Mouse (Mus musculus) stomach, embryonic 14.5 days (tissue): ENCODE measurements around the gene Cdk1. TPM values are rescaled to one million over a fixed set of nuclear protein-coding genes. Genes with fewer than 3 reads are reported as not detected.
A peak's percentile ranks its signal among the peaks of the same experiment; 100 is the strongest.
"Not testable (repeated sequence)": the region's sequence is repeated elsewhere in the genome, so short reads cannot be mapped to it uniquely, and the experiment has no call there.

Experiments
- ATAC-seq: fragments of 200-750 bp; cut with Nextera tagmentation; 2 replicates; pipeline ENCODE4 v1.8.0; 2017; ENCODE audit warnings: low read depth, moderate TSS enrichment; ENCODE audit not compliant: insufficient number of reproducible peaks, insufficient read depth, low FRiP score
- H3K27ac ChIP-seq: fragments of 300-500 bp; sonication (generic); 2 replicates; pipeline ENCODE4 v1.5.1; 2014; ENCODE audit warnings: mild to moderate bottlenecking, low read length, moderate library complexity, mixed read lengths
- H3K27me3 ChIP-seq: fragments of 300-500 bp; sonication (generic); 2 replicates; pipeline ENCODE4 v1.6.1; 2014; ENCODE audit warnings: low read length, control low read depth, mixed read lengths; ENCODE audit not compliant: control insufficient read depth, insufficient read depth
- H3K36me3 ChIP-seq: fragments of 300-500 bp; sonication (generic); 2 replicates; pipeline ENCODE4 v1.6.1; 2014; ENCODE audit warnings: mild to moderate bottlenecking, control low read depth, low read length, moderate library complexity, mixed read lengths; ENCODE audit not compliant: control insufficient read depth, insufficient read depth
- H3K4me1 ChIP-seq: fragments of 300-500 bp; sonication (generic); 2 replicates; pipeline ENCODE4 v1.6.1; 2014; ENCODE audit warnings: low read length, control low read depth, mixed read lengths; ENCODE audit not compliant: control insufficient read depth, insufficient read depth
- H3K4me2 ChIP-seq: fragments of 300-500 bp; sonication (generic); replicated peaks from 2 replicates; pipeline ENCODE4 v1.6.1; 2014; ENCODE audit warnings: low read depth, low read length, control low read depth
- H3K4me3 ChIP-seq: fragments of 300-500 bp; sonication (generic); 2 replicates; pipeline ENCODE4 v1.5.1; 2014; ENCODE audit warnings: low read depth, low read length, control low read depth
- H3K9ac ChIP-seq: fragments of 300-500 bp; sonication (generic); replicated peaks from 2 replicates; pipeline ENCODE4 v1.6.1; 2014; ENCODE audit warnings: low read depth, mild to moderate bottlenecking, control low read depth, low read length, moderate library complexity, mixed read lengths
- H3K9me3 ChIP-seq: fragments of 300-500 bp; sonication (generic); 2 replicates; pipeline ENCODE4 v1.6.1; 2016; ENCODE audit warnings: low read depth, low read length, control low read depth; ENCODE audit not compliant: control insufficient read depth
- WGBS: fragments of 180-500 bp; shearing (Covaris S2); extraction: QIAGEN DNeasy Blood & Tissue Kit; methylation state at CpG from one replicate; pipeline ENCODE4 v1.1.7; 2014; 5-methylcytosine and 5-hydroxymethylcytosine counted together
- polyA plus RNA-seq: library from polyadenylated mRNA; unstranded; fragments of >200 nt; fragmentation: Nextera tagmentation; extraction: Ambion mirVana; gene quantifications from 2 replicates; pipeline ENCODE4 v1.2.1, GENCODE M21; 2014

Cdk1 gene
- polyA plus RNA-seq, 1 experiment from 2014 or later = 467 TPM

- no peak overlapping the region for H3K9ac ChIP-seq
- ATAC-seq = no peak
- no peak overlapping the region for H3K4me2 ChIP-seq
- H3K9me3 ChIP-seq = 0 out of 2 replicates have a peak, but pooled peaks cover 3% of the 10 kb centered on the region
- H3K4me3 ChIP-seq = no peak overlapping the region
- no peaks in the 10 kb centered on the region for H3K27me3 ChIP-seq
- no peaks in the 10 kb centered on the region for H3K36me3 ChIP-seq
- 80% methylated on average over 1 of the region's 1 CpGs for WGBS
- H3K27ac ChIP-seq = no peak overlapping the region
- H3K4me1 ChIP-seq = no peaks in the 10 kb centered on the region
Measured at GRCm38 (mm10) chr10:69359666-69360065, 6.9 kb upstream of the Cdk1 start.

GRCm38 (mm10) chr10:69353086-69353479 is 345 bp upstream of the Cdk1 start:
- H3K27ac ChIP-seq, ATAC-seq, H3K9me3 ChIP-seq, H3K27me3 ChIP-seq, H3K9ac ChIP-seq: not testable (repeated sequence)
- Histone ChIP-seq H3K4me2 (0 out of 2 replicates have a peak overlapping the region, but pooled peaks have one; percentile 14), H3K4me1 (peaks cover 28% of the 10 kb centered on the region), H3K36me3 (peaks cover 22% of the 10 kb centered on the region), H3K4me3 (peak overlapping the region; percentile 90; the same call in 1 of the 2 replicates)
- WGBS = 27% methylated on average over 5 of the region's 5 CpGs

GRCm38 (mm10) chr10:69351842-69352211 is 911 bp downstream of the Cdk1 start:
- Histone ChIP-seq H3K4me2 (peak overlapping the region; percentile 85), H3K27ac (peak overlapping the region; percentile 88), H3K9ac (peak overlapping the region; percentile 92), H3K36me3 (peaks cover 34% of the 10 kb centered on the region), H3K4me1 (peaks cover 28% of the 10 kb centered on the region), H3K4me3 (peak overlapping the region; percentile 90), H3K9me3 (no peaks in the 10 kb centered on the region), H3K27me3 (no peaks in the 10 kb centered on the region)
- WGBS = under 1% methylated on average over 11 of the region's 11 CpGs
- no peak for ATAC-seq

GRCm38 (mm10) chr10:69351071-69351841 is 1.5 kb downstream of the Cdk1 start:
- peaks cover 40% of the 10 kb centered on the region for H3K36me3 ChIP-seq
- no peak for ATAC-seq
- peaks cover 28% of the 10 kb centered on the region for H3K4me1 ChIP-seq
- H3K27ac ChIP-seq = peak overlapping the region; percentile 88
- peak overlapping the region; percentile 92 for H3K9ac ChIP-seq
- peak overlapping the region; percentile 90 for H3K4me3 ChIP-seq
- 10% methylated on average over 12 of the region's 12 CpGs for WGBS
- H3K9me3 ChIP-seq = no peaks in the 10 kb centered on the region
- no peaks in the 10 kb centered on the region for H3K27me3 ChIP-seq
- peak overlapping the region; percentile 85 for H3K4me2 ChIP-seq

- ATAC-seq = no peak
- no peak overlapping the region for H3K9ac ChIP-seq
- H3K4me1 ChIP-seq = peaks cover 28% of the 10 kb centered on the region
- WGBS = 71% methylated on average over 8 of the region's 8 CpGs
- H3K9me3 ChIP-seq = no peaks in the 10 kb centered on the region
- H3K4me2 ChIP-seq = no peak overlapping the region
- no peaks in the 10 kb centered on the region for H3K27me3 ChIP-seq
- no peak overlapping the region for H3K27ac ChIP-seq
- H3K36me3 ChIP-seq = peaks cover 69% of the 10 kb centered on the region
- no peak overlapping the region for H3K4me3 ChIP-seq
Measured at GRCm38 (mm10) chr10:69348206-69348605, 4.5 kb downstream of the Cdk1 start.

GRCm38 (mm10) chr10:69342328-69342727 is 10.4 kb downstream of the Cdk1 start:
- Histone ChIP-seq H3K27ac (no peak overlapping the region), H3K9me3 (no peaks in the 10 kb centered on the region), H3K27me3 (no peaks in the 10 kb centered on the region), H3K4me2 (no peak overlapping the region), H3K36me3 (peaks cover 89% of the 10 kb centered on the region), H3K4me3 (no peak overlapping the region), H3K4me1 (no peaks in the 10 kb centered on the region; the same call in 1 of the 2 replicates), H3K9ac (no peak overlapping the region)
- no peak for ATAC-seq
- WGBS = 87% methylated on average over 9 of the region's 9 CpGs

- H3K27ac ChIP-seq = no peak overlapping the region
- no peak overlapping the region for H3K4me3 ChIP-seq
- no peaks in the 10 kb centered on the region; the same call in 1 of the 2 replicates for H3K4me1 ChIP-seq
- H3K4me2 ChIP-seq = no peak overlapping the region
- H3K9ac ChIP-seq = no peak overlapping the region
- no peaks in the 10 kb centered on the region for H3K27me3 ChIP-seq
- no peak for ATAC-seq
- H3K9me3 ChIP-seq = no peaks in the 10 kb centered on the region
- WGBS = 79% methylated on average over 6 of the region's 6 CpGs
- peaks cover 90% of the 10 kb centered on the region for H3K36me3 ChIP-seq
Measured at GRCm38 (mm10) chr10:69341570-69342227, 11.0 kb downstream of the Cdk1 start.

- no peak overlapping the region for H3K9ac ChIP-seq
- no peaks in the 10 kb centered on the region for H3K9me3 ChIP-seq
- 88% methylated on average over 6 of the region's 6 CpGs for WGBS
- no peaks in the 10 kb centered on the region for H3K27me3 ChIP-seq
- H3K4me2 ChIP-seq = no peak overlapping the region
- no peak for ATAC-seq
- H3K36me3 ChIP-seq = peaks cover 85% of the 10 kb centered on the region
- no peak overlapping the region for H3K27ac ChIP-seq
- H3K4me1 ChIP-seq = no peaks in the 10 kb centered on the region
- no peak overlapping the region for H3K4me3 ChIP-seq
Measured at GRCm38 (mm10) chr10:69340001-69340400, 12.7 kb downstream of the Cdk1 start.
